34 mouse cellular contexts compared by ENCODE assay signal in genomic region chr3:145087857-145088598, GRCm38 (mm10). TPM values are rescaled to one million over a fixed set of nuclear protein-coding genes. Genes with fewer than 3 reads are reported as not detected.
A peak's percentile ranks its signal among the peaks of the same experiment; 100 is the strongest.
DNase-seq lines count a peak whose midpoint lies in the region; ATAC-seq and TF ChIP-seq lines count a peak whose summit lies in the region.
"Had no signal": no experiment of that assay in that cellular context is flagged by ENCODE, and none has a peak within 500 bp of the region (broad histone marks: within the 10 kb centered on the region; RNA-seq: fewer than 3 reads in every experiment).

No protein-coding gene starts in this region.

- WGBS in intestine, embryonic 15.5 days, result 39% methylated on average over 8 of the region's 8 CpGs
- 47% methylated on average over 8 of the region's 8 CpGs for WGBS in intestine, embryonic 16.5 days
- WGBS in small intestine, adult 2 months, result 58% methylated on average over 8 of the region's 8 CpGs
- WGBS in stomach, embryonic 16.5 days, result 28% methylated on average over 8 of the region's 8 CpGs

- 0 out of 2 replicates have a peak overlapping the region, but pooled peaks have one; percentile 32 for H3K27ac ChIP-seq in intestine, embryonic 15.5 days
- H3K27ac ChIP-seq in intestine, embryonic 16.5 days (ENCODE audit: low read length), result no peak overlapping the region
- 0 out of 2 replicates have a peak overlapping the region, but pooled peaks have one; percentile 4 for H3K27ac ChIP-seq in small intestine, adult 2 months (ENCODE audit: insufficient read depth, low read depth, low read length)
- peak overlapping the region; percentile 76 for H3K27ac ChIP-seq in stomach, embryonic 16.5 days (ENCODE audit: low read length)
- H3K27ac ChIP-seq: embryonic facial prominence, embryonic 12.5 days; embryonic facial prominence, embryonic 15.5 days; gastrocnemius, adult 2 months; heart, embryonic 13.5 days; hindbrain, embryonic 14.5 days; hindbrain, postnatal 0 days had no signal

- H3K4me3 ChIP-seq in intestine, embryonic 15.5 days (replicated peaks), result no peak overlapping the region
- H3K4me3 ChIP-seq in intestine, embryonic 16.5 days (ENCODE audit: low read length), result no peak overlapping the region
- H3K4me3 ChIP-seq in small intestine, adult 2 months (ENCODE audit: low read depth, low read length), result no peak overlapping the region
- H3K4me3 ChIP-seq in stomach, embryonic 16.5 days (replicated peaks; ENCODE audit: low read length), result no peak overlapping the region
- H3K4me3 ChIP-seq: embryonic facial prominence, embryonic 12.5 days; embryonic facial prominence, embryonic 15.5 days; gastrocnemius, adult 2 months; heart, embryonic 13.5 days had no signal

- H3K9me3 ChIP-seq in intestine, embryonic 15.5 days, result no peaks in the 10 kb centered on the region
- no peaks in the 10 kb centered on the region for H3K9me3 ChIP-seq in intestine, embryonic 16.5 days (ENCODE audit: control insufficient read depth, low read length)
- H3K9me3 ChIP-seq in stomach, embryonic 16.5 days (replicated peaks; ENCODE audit: control insufficient read depth, low read length), result no peaks in the 10 kb centered on the region
- H3K9me3 ChIP-seq: embryonic facial prominence, embryonic 12.5 days; G1E; heart, embryonic 13.5 days had no signal

- H3K36me3 ChIP-seq in intestine, embryonic 15.5 days, result no peaks in the 10 kb centered on the region
- H3K36me3 ChIP-seq in intestine, embryonic 16.5 days (ENCODE audit: control insufficient read depth, insufficient read depth, low read length), result no peaks in the 10 kb centered on the region; the same call in 1 of the 2 replicates
- no peaks in the 10 kb centered on the region for H3K36me3 ChIP-seq in small intestine, adult 2 months (ENCODE audit: control insufficient read depth, insufficient read depth, low read length)
- H3K36me3 ChIP-seq in stomach, embryonic 16.5 days (ENCODE audit: control insufficient read depth, insufficient read depth, low read length), result no peaks in the 10 kb centered on the region
- H3K36me3 ChIP-seq: embryonic facial prominence, embryonic 12.5 days; embryonic facial prominence, embryonic 15.5 days; G1E; heart, embryonic 13.5 days had no signal

- TF ChIP-seq CTCF in small intestine, adult 2 months (IDR thresholded peaks at IDR 0.05; ENCODE audit: extremely low read depth, insufficient read length, insufficient replicate concordance, low read depth, low read length), result no peak

- no peak overlapping the region for H3K9ac ChIP-seq in intestine, embryonic 15.5 days
- H3K9ac ChIP-seq in intestine, embryonic 16.5 days (ENCODE audit: low read depth, low read length), result no peak overlapping the region
- H3K9ac ChIP-seq in stomach, embryonic 16.5 days (ENCODE audit: low read length), result no peak overlapping the region
- H3K9ac ChIP-seq: embryonic facial prominence, embryonic 12.5 days; embryonic facial prominence, embryonic 15.5 days; forebrain, postnatal 0 days; heart, embryonic 13.5 days; hindbrain, embryonic 14.5 days had no signal

- H3K27me3 ChIP-seq in intestine, embryonic 15.5 days (replicated peaks), result no peaks in the 10 kb centered on the region
- no peaks in the 10 kb centered on the region for H3K27me3 ChIP-seq in intestine, embryonic 16.5 days (replicated peaks; ENCODE audit: control insufficient read depth, insufficient read depth, low read length)
- H3K27me3 ChIP-seq in small intestine, adult 2 months (ENCODE audit: control insufficient read depth, insufficient read depth, low read length), result no peaks in the 10 kb centered on the region
- H3K27me3 ChIP-seq in stomach, embryonic 16.5 days (ENCODE audit: control insufficient read depth, insufficient read depth, low read length), result no peaks in the 10 kb centered on the region
- H3K27me3 ChIP-seq: CH12.LX; embryonic facial prominence, embryonic 12.5 days; embryonic facial prominence, embryonic 15.5 days; heart, embryonic 13.5 days; Patski had no signal

- no peaks in the 10 kb centered on the region for H3K4me1 ChIP-seq in intestine, embryonic 15.5 days (replicated peaks)
- H3K4me1 ChIP-seq in intestine, embryonic 16.5 days (ENCODE audit: control insufficient read depth, insufficient read depth, low read length), result 0 out of 2 replicates have a peak, but pooled peaks cover 4% of the 10 kb centered on the region
- H3K4me1 ChIP-seq in small intestine, adult 2 months (ENCODE audit: control insufficient read depth, insufficient read depth, insufficient read length, low read length), result peaks cover 2% of the 10 kb centered on the region; the same call in 1 of the 2 replicates
- no peaks in the 10 kb centered on the region for H3K4me1 ChIP-seq in stomach, embryonic 16.5 days (ENCODE audit: control insufficient read depth, insufficient read depth, low read length)
- H3K4me1 ChIP-seq: embryonic facial prominence, embryonic 12.5 days; embryonic facial prominence, embryonic 15.5 days; heart, embryonic 13.5 days had no signal

- no peak overlapping the region for H3K4me2 ChIP-seq in intestine, embryonic 15.5 days (replicated peaks)
- H3K4me2 ChIP-seq in intestine, embryonic 16.5 days (ENCODE audit: low read depth, low read length), result no peak overlapping the region
- H3K4me2 ChIP-seq in stomach, embryonic 16.5 days (ENCODE audit: low read depth, low read length), result peak overlapping the region; percentile 15; the same call in 1 of the 2 replicates
- H3K4me2 ChIP-seq: embryonic facial prominence, embryonic 12.5 days; embryonic facial prominence, embryonic 15.5 days; heart, embryonic 13.5 days; hindbrain, embryonic 14.5 days had no signal

- DNase-seq in kidney, adult 18-20 months, result no peak
- no peak for DNase-seq in layer of hippocampus, adult 18-20 months (ENCODE audit: low spot score in 2 of 2)
- DNase-seq: adrenal gland, postnatal 14 days; B cell, adult 2 months; cerebellum, adult 11 months; cerebellum, adult 2 months; cerebellum, adult 9-11 months; cerebellum, postnatal 25 days; forebrain, postnatal 0 days; gastrocnemius, adult 2 months; gastrocnemius, postnatal 14 days; heart, adult 18-20 months; heart, postnatal 14 days; heart, postnatal 4 days had no signal

- peak; percentile 46; the same call in 1 of the 2 replicates for ATAC-seq in intestine, embryonic 15.5 days
- ATAC-seq in intestine, embryonic 16.5 days, result no peak
- peak; percentile 90 for ATAC-seq in stomach, embryonic 16.5 days (ENCODE audit: insufficient read depth, low FRiP score)
- ATAC-seq: forebrain, embryonic 14.5 days; forebrain, postnatal 0 days; hindbrain, postnatal 0 days; Patski had no signal

- no peak for TF ChIP-seq POLR2A in small intestine, adult 2 months (IDR thresholded peaks at IDR 0.05; ENCODE audit: low read depth, low read length)

RNA-seq across cellular contexts. Expression of gene Clca2, which starts 11.2 kb away (rescaled TPM):
- 0.35 and 0.50 TPM in 2 replicates for polyA plus RNA-seq in intestine, embryonic 15.5 days (2015; fragmentation: Nextera tagmentation; extraction: Ambion mirVana)
- 0.12 and 0.17 TPM in 2 replicates for polyA plus RNA-seq in intestine, embryonic 16.5 days (2015; fragmentation: Nextera tagmentation; extraction: Ambion mirVana)
- 0.03 and 0.11 TPM in 2 replicates for polyA plus RNA-seq in small intestine, adult 2 months (2012; rRNA removed)
- 2.2 and 2.3 TPM in 2 replicates for polyA plus RNA-seq in stomach, embryonic 16.5 days (2015; fragmentation: Nextera tagmentation; extraction: Ambion mirVana)
- not detected for total RNA-seq in layer of hippocampus, adult 18-20 months (2021)
- total RNA-seq: common myeloid progenitor, adult 5-6 weeks; forebrain, postnatal 0 days; hindbrain, postnatal 0 days had no signal
- polyA plus RNA-seq: cerebellum, adult 2 months; forebrain, postnatal 0 days; frontal cortex, adult 2 months; G1E; hindbrain, postnatal 0 days had no signal

RNA-seq across cellular contexts. Expression of gene Odf2l, which starts 30.4 kb away (rescaled TPM):
- 14.2 and 18.1 TPM in 2 replicates for polyA plus RNA-seq in intestine, embryonic 15.5 days (2015; fragmentation: Nextera tagmentation; extraction: Ambion mirVana)
- 13.1 and 14.7 TPM in 2 replicates for polyA plus RNA-seq in intestine, embryonic 16.5 days (2015; fragmentation: Nextera tagmentation; extraction: Ambion mirVana)
- 0.62 and 0.74 TPM in 2 replicates for polyA plus RNA-seq in small intestine, adult 2 months (2012; rRNA removed)
- polyA plus RNA-seq in stomach, embryonic 16.5 days (2015; fragmentation: Nextera tagmentation; extraction: Ambion mirVana), result 14.6 and 16.7 TPM in 2 replicates
- 10 to 100 TPM; 17.0 to 17.7 TPM for total RNA-seq in layer of hippocampus, adult 18-20 months (2021)

RNA-seq across cellular contexts. Expression of gene Clca1, which starts 55.5 kb away (rescaled TPM):
- polyA plus RNA-seq in intestine, embryonic 15.5 days (2015; fragmentation: Nextera tagmentation; extraction: Ambion mirVana), result 32.6 and 55.4 TPM in 2 replicates
- 115 and 130 TPM in 2 replicates for polyA plus RNA-seq in intestine, embryonic 16.5 days (2015; fragmentation: Nextera tagmentation; extraction: Ambion mirVana)
- 108 and 251 TPM in 2 replicates for polyA plus RNA-seq in small intestine, adult 2 months (2012; rRNA removed)
- 10.7 and 11.8 TPM in 2 replicates for polyA plus RNA-seq in stomach, embryonic 16.5 days (2015; fragmentation: Nextera tagmentation; extraction: Ambion mirVana)
- under 1 TPM in 1 of 2 experiments, not detected in 1; 0.07 TPM for total RNA-seq in layer of hippocampus, adult 18-20 months (2021)
- total RNA-seq: adrenal gland, adult 18-20 months; adrenal gland, postnatal 14 days; adrenal gland, postnatal 4 days; common myeloid progenitor, adult 5-6 weeks; forebrain, postnatal 0 days; gastrocnemius, adult 2 months; gastrocnemius, postnatal 14 days; gastrocnemius, postnatal 4 days; heart, adult 18-20 months; heart, postnatal 4 days; hindbrain, postnatal 0 days had no signal
- polyA plus RNA-seq: cerebellum, adult 2 months; forebrain, embryonic 11.5 days; forebrain, embryonic 14.5 days; forebrain, postnatal 0 days; frontal cortex, adult 2 months; G1E; heart, embryonic 13.5 days; hindbrain, embryonic 11.5 days; hindbrain, embryonic 14.5 days; hindbrain, postnatal 0 days; Patski had no signal
